Mouse (Mus musculus) bone marrow macrophage, adult 2 months (primary cell): ENCODE data around the gene Heyl.

ENCODE experiments used
- CTCF ChIP-seq: IDR thresholded peaks from 2 replicates; pipeline ENCODE4 v1.5.1; 2012; ENCODE audit warnings: low read depth, mild to moderate bottlenecking, low read length, moderate library complexity
- POLR2A ChIP-seq: IDR thresholded peaks from 2 replicates; pipeline ENCODE4 v1.6.1; 2012; ENCODE audit warnings: mild to moderate bottlenecking, low read depth, low read length, borderline replicate concordance

DNA sequence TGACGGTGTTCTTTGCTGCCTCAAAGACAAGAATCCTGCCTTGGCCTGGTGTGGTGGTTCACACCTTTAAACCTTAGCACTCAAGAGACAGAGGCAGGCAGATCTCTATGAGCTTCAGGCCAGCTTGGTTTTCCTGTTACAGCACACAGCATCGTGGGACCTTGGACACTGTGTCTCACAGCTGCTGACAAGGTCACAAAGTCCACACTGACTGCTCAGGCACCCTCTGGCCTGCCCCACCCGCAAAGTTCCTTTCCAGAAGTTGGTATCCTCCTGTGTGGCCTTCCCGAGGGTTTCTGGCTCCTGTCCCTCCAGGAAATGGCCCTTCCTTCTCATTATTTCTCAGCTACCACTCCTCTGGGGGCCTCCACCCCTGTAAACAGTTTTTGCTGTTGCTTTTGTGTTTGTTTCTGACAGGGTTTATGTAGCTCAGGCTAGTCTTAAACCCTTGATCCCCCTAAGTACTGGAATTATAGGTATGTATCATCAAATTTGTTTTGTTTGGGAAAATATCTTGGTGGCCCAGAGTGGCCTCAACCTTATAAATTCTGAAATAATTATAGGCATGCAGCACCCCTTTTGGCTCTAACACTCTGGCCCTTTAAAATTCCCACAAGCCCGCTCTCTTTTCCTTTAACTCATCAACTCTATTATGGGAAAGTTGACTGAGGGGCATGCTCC is 28.5 kb downstream of the Heyl start, which contains the start of gene Pabpc4:
- TF ChIP-seq CTCF (no peak), POLR2A (no peak)
